Mouse (Mus musculus) liver, embryonic 14.5 days (tissue): ENCODE data around the gene Ralb.

ENCODE experiments used
- CTCF ChIP-seq: IDR thresholded peaks from 2 replicates; pipeline ENCODE4 v1.5.1; 2016; ENCODE audit warnings: antibody characterized with exemption, low read depth, control low read depth
- EP300 ChIP-seq: IDR thresholded peaks from 2 replicates; pipeline ENCODE4 v1.6.1; 2016; ENCODE audit warnings: antibody characterized with exemption, low read depth

GRCm38 (mm10) chr1:119457528-119457855 is 47.1 kb downstream of the Ralb start:
- TF ChIP-seq EP300 (no peak), CTCF (no peak)
